Mouse (Mus musculus) liver, postnatal 0 days (tissue): ENCODE results near the gene Rps27l. TPM values are rescaled to one million over a fixed set of nuclear protein-coding genes. Genes with fewer than 3 reads are reported as not detected.

Experiments
- ATAC-seq: fragments of 200-750 bp; cut with Nextera tagmentation; 2 replicates; pipeline ENCODE4 v1.8.0; 2017; ENCODE audit warnings: mild to moderate bottlenecking, moderate library complexity
- DNase-seq: peaks from one replicate; pipeline ENCODE4 v3.0.0-alpha.2; 2016
- H3K27ac ChIP-seq: fragments of 300-500 bp; sonication (generic); 2 replicates; pipeline ENCODE4 v1.5.1; 2014; ENCODE audit warnings: antibody characterized with exemption, moderate library complexity, mild to moderate bottlenecking, low read depth
- H3K27me3 ChIP-seq: fragments of 300-500 bp; sonication (generic); 2 replicates; pipeline ENCODE4 v1.6.1; 2014; ENCODE audit warnings: low read length, control low read depth, mixed read lengths; ENCODE audit not compliant: insufficient read depth
- H3K36me3 ChIP-seq: fragments of 300-500 bp; sonication (generic); replicated peaks from 2 replicates; pipeline ENCODE4 v1.6.1; 2014; ENCODE audit warnings: mild to moderate bottlenecking, control low read depth, low read length, moderate library complexity, mixed read lengths; ENCODE audit not compliant: insufficient read depth
- H3K4me1 ChIP-seq: fragments of 300-500 bp; sonication (generic); 2 replicates; pipeline ENCODE4 v1.6.1; 2014; ENCODE audit warnings: antibody characterized with exemption, mild to moderate bottlenecking, control low read depth; ENCODE audit not compliant: insufficient read depth
- H3K4me2 ChIP-seq: fragments of 300-500 bp; sonication (generic); 2 replicates; pipeline ENCODE4 v1.6.1; 2014; ENCODE audit warnings: low read depth, mild to moderate bottlenecking, low read length, moderate library complexity, mixed read lengths
- H3K4me3 ChIP-seq: fragments of 300-500 bp; sonication (generic); 2 replicates; pipeline ENCODE4 v1.5.1; 2014; ENCODE audit warnings: low read depth, low read length
- H3K9ac ChIP-seq: fragments of 300-500 bp; sonication (generic); replicated peaks from 2 replicates; pipeline ENCODE4 v1.6.1; 2014; ENCODE audit warnings: mild to moderate bottlenecking, moderate library complexity
- H3K9me3 ChIP-seq: fragments of 300-500 bp; sonication (generic); 2 replicates; pipeline ENCODE4 v1.6.1; 2016; ENCODE audit warnings: mild to moderate bottlenecking, control low read depth, low read length, mixed read lengths
- CTCF ChIP-seq: sonication (generic); IDR thresholded peaks from 2 replicates; pipeline ENCODE4 v1.5.1; 2016; ENCODE audit warnings: antibody characterized with exemption, low read depth
- EP300 ChIP-seq: IDR thresholded peaks from 2 replicates; pipeline ENCODE4 v1.6.1; 2016; ENCODE audit warnings: antibody characterized with exemption, low read depth, mild to moderate bottlenecking
- WGBS: fragments of 180-500 bp; shearing (Covaris S2); extraction: QIAGEN DNeasy Blood & Tissue Kit; methylation state at CpG from one replicate; pipeline ENCODE4 v1.1.7; 2014; ENCODE audit not compliant: insufficient replicate concordance; 5-methylcytosine and 5-hydroxymethylcytosine counted together
- polyA plus RNA-seq: library from polyadenylated mRNA; unstranded; fragments of >200 nt; fragmentation: Nextera tagmentation; extraction: Ambion mirVana; gene quantifications from 2 replicates; pipeline ENCODE4 v1.2.1, GENCODE M21; 2015

Gene Rps27l
- polyA plus RNA-seq, 1 experiment from 2014 or later, result 587 TPM

GRCm38 (mm10) chr9:66948536-66948935, 2.6 kb downstream of the Rps27l start:
- H3K4me3 ChIP-seq, result no peak overlapping the region
- H3K36me3 ChIP-seq, result peaks cover 9% of the 10 kb centered on the region
- no peak for ATAC-seq
- DNase-seq, result peak; percentile 6
- H3K9ac ChIP-seq, result no peak overlapping the region
- H3K4me2 ChIP-seq, result no peak overlapping the region
- H3K4me1 ChIP-seq, result peaks cover 5% of the 10 kb centered on the region; the same call in 1 of the 2 replicates
- 86% methylated on average over 2 of the region's 2 CpGs for WGBS
- no peak overlapping the region for H3K27ac ChIP-seq
- H3K27me3 ChIP-seq, result no peaks in the 10 kb centered on the region
- H3K9me3 ChIP-seq, result no peaks in the 10 kb centered on the region
- TF ChIP-seq EP300, result no peak
- no peak for TF ChIP-seq CTCF

GRCm38 (mm10) chr9:66952321-66952720, 6.4 kb downstream of the Rps27l start:
- DNase-seq, result peak; percentile 5
- H3K36me3 ChIP-seq, result peaks cover 9% of the 10 kb centered on the region
- no peak for TF ChIP-seq CTCF
- TF ChIP-seq EP300, result no peak
- no peak for ATAC-seq
- no peak overlapping the region for H3K27ac ChIP-seq
- H3K4me1 ChIP-seq, result no peaks in the 10 kb centered on the region
- H3K4me3 ChIP-seq, result no peak overlapping the region
- H3K4me2 ChIP-seq, result no peak overlapping the region
- H3K27me3 ChIP-seq, result no peaks in the 10 kb centered on the region
- WGBS, result 68% methylated on average over 8 of the region's 8 CpGs
- H3K9me3 ChIP-seq, result no peaks in the 10 kb centered on the region
- no peak overlapping the region for H3K9ac ChIP-seq

GRCm38 (mm10) chr9:66952886-66953285, 7.0 kb downstream of the Rps27l start:
- DNase-seq, result peak; percentile 3
- no peak for ATAC-seq
- Histone ChIP-seq H3K27me3 (no peaks in the 10 kb centered on the region), H3K4me3 (no peak overlapping the region), H3K27ac (no peak overlapping the region), H3K9ac (no peak overlapping the region), H3K36me3 (peaks cover 9% of the 10 kb centered on the region), H3K4me2 (no peak overlapping the region), H3K4me1 (no peaks in the 10 kb centered on the region), H3K9me3 (no peaks in the 10 kb centered on the region)
- 60% methylated on average over 2 of the region's 2 CpGs for WGBS
- TF ChIP-seq CTCF, result no peak
- no peak for TF ChIP-seq EP300

DNA sequence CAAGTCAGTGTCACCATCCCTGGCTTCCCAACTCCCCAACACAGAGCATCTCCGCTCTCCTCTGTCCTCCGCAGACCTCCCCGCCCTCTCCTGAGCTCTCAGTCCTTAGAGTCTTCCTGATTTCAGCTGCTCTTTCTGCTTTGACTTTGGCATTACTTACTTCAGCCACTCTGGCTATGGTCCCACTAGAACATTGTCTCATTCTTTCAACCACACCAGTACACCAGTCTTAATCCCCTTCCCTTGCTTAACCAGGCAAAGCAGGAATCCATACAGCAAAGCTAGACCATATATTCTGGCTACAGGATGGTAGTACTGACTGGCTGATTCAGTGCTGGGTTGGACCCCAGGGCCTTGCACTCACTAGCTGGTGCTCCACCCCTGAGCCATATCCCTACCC, 11.6 kb downstream of the Rps27l start:
- WGBS, result 91% methylated on average over 3 of the region's 3 CpGs
- ATAC-seq, result no peak

DNA sequence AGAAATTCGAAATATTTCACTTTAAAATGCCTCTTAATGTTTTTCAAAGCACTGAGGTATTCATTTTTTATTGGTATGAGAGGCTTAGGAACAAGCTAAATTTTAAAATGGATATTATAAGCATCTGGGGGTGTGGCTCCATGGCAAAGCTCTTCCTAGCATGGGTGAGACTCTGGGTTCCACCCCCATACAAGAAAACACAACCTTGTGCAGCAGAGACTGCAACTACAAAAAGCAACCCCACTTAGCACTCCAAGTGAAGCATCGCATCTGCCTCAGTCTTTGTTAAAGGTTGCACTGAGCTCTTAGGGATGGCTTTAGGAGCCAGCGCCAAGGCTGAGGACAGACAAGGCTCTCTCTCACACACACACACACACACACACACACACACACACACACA, 15.6 kb downstream of the Rps27l start:
- H3K9ac ChIP-seq, result no peak overlapping the region
- H3K36me3 ChIP-seq, result no peaks in the 10 kb centered on the region
- TF ChIP-seq EP300 (no peak), CTCF (no peak)
- no peaks in the 10 kb centered on the region for H3K9me3 ChIP-seq
- 66% methylated on average over 3 of the region's 3 CpGs for WGBS
- H3K4me1 ChIP-seq, result no peaks in the 10 kb centered on the region
- no peaks in the 10 kb centered on the region for H3K27me3 ChIP-seq
- DNase-seq, result no peak
- H3K27ac ChIP-seq, result no peak overlapping the region
- no peak overlapping the region for H3K4me2 ChIP-seq
- H3K4me3 ChIP-seq, result no peak overlapping the region
- no peak for ATAC-seq

More for the DNA sequence above, 11.6 kb downstream of the Rps27l start:
- Histone ChIP-seq H3K4me2 (no peak overlapping the region), H3K27ac (no peak overlapping the region), H3K9ac (no peak overlapping the region), H3K36me3 (no peaks in the 10 kb centered on the region; the same call in 1 of the 2 replicates), H3K4me1 (no peaks in the 10 kb centered on the region), H3K4me3 (no peak overlapping the region), H3K27me3 (no peaks in the 10 kb centered on the region), H3K9me3 (no peaks in the 10 kb centered on the region)
- TF ChIP-seq CTCF, result no peak
- peak; percentile 5 for DNase-seq

DNA sequence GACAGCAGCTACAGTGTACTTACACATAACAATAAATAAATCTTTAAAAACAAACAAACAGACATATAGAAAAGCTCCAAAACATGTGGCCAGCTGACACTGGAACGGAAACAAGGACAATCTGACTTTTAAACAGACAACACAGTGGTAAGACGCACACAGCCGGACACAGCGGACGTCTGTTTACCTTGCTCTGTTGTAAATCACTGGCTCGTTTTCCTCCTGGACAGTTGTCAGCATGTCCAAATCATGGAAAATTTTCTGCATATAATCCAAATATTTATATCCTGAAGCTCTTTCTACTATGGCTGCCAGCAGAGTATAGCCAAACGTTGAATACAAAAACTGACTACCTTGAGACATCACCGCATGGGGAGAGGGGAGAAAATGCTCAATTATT, 21.6 kb downstream of the Rps27l start:
- Histone ChIP-seq H3K27ac (no peak overlapping the region), H3K9ac (no peak overlapping the region), H3K36me3 (peaks cover 15% of the 10 kb centered on the region), H3K4me1 (no peaks in the 10 kb centered on the region), H3K9me3 (no peaks in the 10 kb centered on the region), H3K27me3 (no peaks in the 10 kb centered on the region), H3K4me3 (no peak overlapping the region), H3K4me2 (no peak overlapping the region)
- DNase-seq (peak; percentile 1), ATAC-seq (no peak)
- WGBS, result 87% methylated on average over 8 of the region's 8 CpGs
- TF ChIP-seq EP300, result no peak
- no peak for TF ChIP-seq CTCF

DNA sequence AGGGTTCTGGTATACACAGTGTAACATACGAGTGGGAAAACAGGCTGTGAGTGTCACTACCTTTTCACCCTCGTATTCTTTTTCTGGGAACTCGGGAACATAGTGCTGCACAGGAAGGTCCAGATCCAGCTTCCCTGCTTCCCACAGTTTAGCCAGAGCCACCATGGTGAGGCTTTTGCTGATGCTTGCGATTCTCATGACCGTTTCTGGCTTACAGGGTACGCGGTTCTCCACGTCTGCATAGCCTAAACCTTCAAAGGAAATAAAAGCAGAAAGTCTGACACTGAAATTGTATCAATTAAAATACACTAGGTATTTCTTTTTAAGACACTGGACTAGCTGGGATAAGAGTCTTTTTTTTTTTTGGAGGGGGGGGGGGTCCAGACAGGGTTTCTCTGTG, 25.2 kb downstream of the Rps27l start:
- Histone ChIP-seq H3K4me2 (no peak overlapping the region), H3K27ac (no peak overlapping the region), H3K4me1 (peaks cover 3% of the 10 kb centered on the region; the same call in 1 of the 2 replicates), H3K27me3 (no peaks in the 10 kb centered on the region), H3K9ac (no peak overlapping the region), H3K36me3 (peaks cover 15% of the 10 kb centered on the region), H3K4me3 (no peak overlapping the region), H3K9me3 (no peaks in the 10 kb centered on the region)
- no peak for TF ChIP-seq EP300
- TF ChIP-seq CTCF, result no peak
- ATAC-seq (no peak), DNase-seq (peak; percentile 4)
- 80% methylated on average over 8 of the region's 8 CpGs for WGBS
